Mouse (Mus musculus) forebrain, embryonic 16.5 days (tissue): ENCODE data around the gene Ip6k1. TPM values are rescaled to one million over a fixed set of nuclear protein-coding genes. Genes with fewer than 3 reads are reported as not detected.

Experiments
- ATAC-seq: fragments of 200-750 bp; cut with Nextera tagmentation; 2 replicates; pipeline ENCODE4 v1.8.0; 2017; ENCODE audit warnings: mild to moderate bottlenecking, moderate library complexity
- H3K27ac ChIP-seq: fragments of 300-500 bp; sonication (generic); 2 replicates; pipeline ENCODE4 v1.5.1; 2014; ENCODE audit warnings: low read length, control low read depth
- H3K27me3 ChIP-seq: fragments of 300-500 bp; sonication (generic); replicated peaks from 2 replicates; pipeline ENCODE4 v1.6.1; 2014; ENCODE audit warnings: low read length; ENCODE audit not compliant: control insufficient read depth, insufficient read depth
- H3K36me3 ChIP-seq: fragments of 300-500 bp; sonication (generic); 2 replicates; pipeline ENCODE4 v1.6.1; 2014; ENCODE audit not compliant: control insufficient read depth, insufficient read depth
- H3K4me1 ChIP-seq: fragments of 300-500 bp; sonication (generic); replicated peaks from 2 replicates; pipeline ENCODE4 v1.6.1; 2014; ENCODE audit warnings: low read length; ENCODE audit not compliant: control insufficient read depth, insufficient read depth
- H3K4me2 ChIP-seq: fragments of 300-500 bp; sonication (generic); 2 replicates; pipeline ENCODE4 v1.6.1; 2014; ENCODE audit warnings: mild to moderate bottlenecking, low read length, control low read depth
- H3K4me3 ChIP-seq: fragments of 300-500 bp; sonication (generic); replicated peaks from 2 replicates; pipeline ENCODE4 v1.5.1; 2014; ENCODE audit warnings: mild to moderate bottlenecking, low read length, control low read depth
- H3K9ac ChIP-seq: fragments of 300-500 bp; sonication (generic); replicated peaks from 2 replicates; pipeline ENCODE4 v1.6.1; 2014; ENCODE audit warnings: low read depth, low read length, control low read depth
- H3K9me3 ChIP-seq: fragments of 300-500 bp; sonication (generic); 2 replicates; pipeline ENCODE4 v1.6.1; 2016; ENCODE audit warnings: low read length; ENCODE audit not compliant: control insufficient read depth
- WGBS: fragments of 180-500 bp; shearing (Covaris S2); extraction: QIAGEN DNeasy Blood & Tissue Kit; methylation state at CpG from one replicate; pipeline ENCODE4 v1.1.7; 2014; 5-methylcytosine and 5-hydroxymethylcytosine counted together
- polyA plus RNA-seq: library from polyadenylated mRNA; unstranded; fragments of >200 nt; fragmentation: Nextera tagmentation; extraction: Ambion mirVana; gene quantifications from 2 replicates; pipeline ENCODE4 v1.2.1, GENCODE M21; 2015

Ip6k1 gene
- polyA plus RNA-seq, 1 experiment from 2014 or later: 116 TPM

DNA sequence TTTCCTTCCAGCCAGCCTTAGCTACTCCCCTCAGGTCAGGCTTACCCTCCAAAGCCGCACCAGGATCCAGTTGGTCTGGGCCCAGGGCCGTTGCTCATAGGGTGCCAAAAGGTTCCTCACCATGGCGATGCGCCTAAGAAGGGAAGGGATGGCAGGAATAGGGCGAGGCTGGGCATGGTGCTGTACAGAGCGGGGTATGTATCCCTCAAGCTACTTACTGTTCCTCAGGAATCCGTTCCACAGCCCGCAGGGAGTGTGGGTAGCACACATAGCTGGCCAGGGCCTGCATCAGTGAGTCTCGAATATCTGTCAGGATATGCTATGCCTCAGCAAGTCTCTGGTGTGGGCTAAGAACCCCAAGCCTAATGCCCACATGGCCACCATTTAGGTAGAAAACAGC is 56.0 kb downstream of the Ip6k1 start:
- no peaks in the 10 kb centered on the region for H3K4me1 ChIP-seq
- H3K27me3 ChIP-seq: no peaks in the 10 kb centered on the region
- no peak overlapping the region for H3K4me2 ChIP-seq
- no peaks in the 10 kb centered on the region for H3K9me3 ChIP-seq
- WGBS: 93% methylated on average over 9 of the region's 9 CpGs
- H3K36me3 ChIP-seq: peaks cover 14% of the 10 kb centered on the region
- no peak overlapping the region for H3K4me3 ChIP-seq
- no peak overlapping the region for H3K27ac ChIP-seq
- no peak overlapping the region for H3K9ac ChIP-seq
- no peak for ATAC-seq

DNA sequence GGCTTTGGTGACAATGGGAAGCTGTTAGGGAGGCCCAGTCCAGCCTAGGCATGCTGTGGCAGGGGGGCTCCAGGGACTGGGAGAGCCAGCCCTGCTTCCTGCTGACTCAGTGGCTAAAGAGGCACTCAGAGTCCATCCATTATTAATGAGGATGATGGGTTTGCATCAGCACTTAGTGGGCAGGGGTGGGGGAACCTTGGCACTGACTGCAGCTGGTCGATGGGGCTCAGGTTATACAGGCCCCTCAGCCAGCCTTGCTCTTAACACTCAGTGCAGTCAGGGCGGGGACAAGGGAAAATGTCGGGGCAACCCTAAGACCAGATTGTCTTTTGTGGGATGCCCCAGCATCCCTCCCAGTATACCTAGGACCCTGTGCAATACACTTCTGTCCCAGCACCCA is 59.8 kb downstream of the Ip6k1 start:
- ATAC-seq: no peak
- H3K36me3 ChIP-seq: peaks cover 7% of the 10 kb centered on the region
- H3K4me3 ChIP-seq: no peak overlapping the region
- no peak overlapping the region for H3K4me2 ChIP-seq
- WGBS: 91% methylated on average over 3 of the region's 3 CpGs
- no peak overlapping the region for H3K9ac ChIP-seq
- H3K27ac ChIP-seq: no peak overlapping the region
- H3K9me3 ChIP-seq: no peaks in the 10 kb centered on the region
- no peaks in the 10 kb centered on the region for H3K27me3 ChIP-seq
- no peaks in the 10 kb centered on the region for H3K4me1 ChIP-seq

DNA sequence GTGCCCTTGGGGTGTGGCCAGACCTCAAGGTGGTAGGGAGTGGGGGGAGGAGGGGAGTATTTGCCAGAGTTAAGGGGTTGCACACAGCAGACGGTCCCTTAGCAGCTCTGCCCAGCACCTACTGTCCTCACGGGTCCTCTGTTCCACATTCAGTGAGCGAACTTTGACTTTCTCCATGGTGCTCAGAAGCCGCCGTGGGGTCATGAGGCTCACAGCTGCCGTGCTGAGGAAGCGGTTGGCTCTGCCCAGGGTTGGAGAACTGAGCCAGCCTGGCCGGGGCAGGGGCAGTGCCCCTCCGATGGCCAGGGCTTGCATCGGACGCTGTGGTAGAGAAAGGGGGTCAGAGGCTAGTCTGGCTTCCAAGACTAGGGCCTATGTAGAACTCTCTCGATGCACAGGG is 61.1 kb downstream of the Ip6k1 start:
- H3K27me3 ChIP-seq: no peaks in the 10 kb centered on the region
- H3K4me2 ChIP-seq: no peak overlapping the region
- H3K27ac ChIP-seq: no peak overlapping the region
- peaks cover 5% of the 10 kb centered on the region; the same call in 1 of the 2 replicates for H3K36me3 ChIP-seq
- WGBS: 90% methylated on average over 12 of the region's 12 CpGs
- H3K4me3 ChIP-seq: no peak overlapping the region
- H3K4me1 ChIP-seq: no peaks in the 10 kb centered on the region
- H3K9me3 ChIP-seq: no peaks in the 10 kb centered on the region
- H3K9ac ChIP-seq: no peak overlapping the region
- ATAC-seq: no peak

DNA sequence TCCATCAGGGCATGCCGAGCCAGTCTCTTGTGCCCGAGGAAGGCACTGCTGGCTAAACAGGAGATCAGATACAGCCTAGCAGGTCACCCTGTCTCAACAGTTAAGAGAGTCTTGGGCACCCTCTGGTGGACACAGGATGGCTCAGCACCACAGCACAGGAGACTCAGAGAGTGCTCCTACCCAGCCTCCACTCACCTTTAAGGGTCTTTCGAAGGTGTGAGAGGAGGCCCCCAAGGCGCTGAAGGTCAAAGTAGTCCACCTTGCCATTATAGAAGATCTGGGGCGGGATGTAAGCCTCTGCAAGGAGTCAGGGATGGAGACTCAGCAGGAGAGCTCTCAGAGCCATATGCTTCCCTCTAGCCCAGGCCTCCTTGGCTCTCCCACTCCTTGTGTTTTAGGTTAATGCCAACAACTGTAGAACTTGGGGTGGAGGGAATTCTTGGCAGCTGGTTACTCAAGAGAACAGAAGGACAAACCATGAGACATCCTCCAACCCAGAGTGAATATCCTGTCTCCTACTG is 63.2 kb downstream of the Ip6k1 start:
- H3K9ac ChIP-seq: no peak overlapping the region
- 50% methylated on average over 5 of the region's 5 CpGs for WGBS
- no peak overlapping the region for H3K4me2 ChIP-seq
- no peak overlapping the region for H3K4me3 ChIP-seq
- H3K4me1 ChIP-seq: no peaks in the 10 kb centered on the region
- H3K27me3 ChIP-seq: no peaks in the 10 kb centered on the region
- ATAC-seq: peak; percentile 50; the same call in 1 of the 2 replicates
- no peak overlapping the region for H3K27ac ChIP-seq
- H3K9me3 ChIP-seq: no peaks in the 10 kb centered on the region
- no peaks in the 10 kb centered on the region for H3K36me3 ChIP-seq

DNA sequence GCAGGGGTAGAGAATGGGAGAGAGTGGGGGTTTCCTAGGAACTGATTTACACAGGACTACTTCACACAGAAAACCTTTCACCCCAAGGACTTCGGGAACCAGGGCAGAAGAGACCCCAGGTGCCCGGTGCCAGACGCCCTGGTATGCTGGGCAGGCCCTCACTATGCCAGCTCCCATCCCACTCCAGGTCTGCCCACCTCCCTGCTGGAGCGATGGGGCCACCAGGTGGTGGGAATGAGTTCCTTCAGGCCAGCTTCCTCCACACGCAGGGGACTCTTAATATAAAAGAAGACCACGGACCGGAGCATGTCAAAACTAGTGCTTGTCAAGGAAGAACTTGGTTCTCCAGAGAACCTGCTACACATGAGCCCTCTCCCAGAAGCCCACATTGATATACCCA is 64.9 kb downstream of the Ip6k1 start:
- Histone ChIP-seq H3K9me3 (no peaks in the 10 kb centered on the region), H3K4me2 (no peak overlapping the region), H3K4me3 (no peak overlapping the region), H3K4me1 (no peaks in the 10 kb centered on the region), H3K9ac (no peak overlapping the region), H3K27me3 (no peaks in the 10 kb centered on the region), H3K27ac (no peak overlapping the region), H3K36me3 (no peaks in the 10 kb centered on the region)
- 77% methylated on average over 7 of the region's 7 CpGs for WGBS
- ATAC-seq: no peak

DNA sequence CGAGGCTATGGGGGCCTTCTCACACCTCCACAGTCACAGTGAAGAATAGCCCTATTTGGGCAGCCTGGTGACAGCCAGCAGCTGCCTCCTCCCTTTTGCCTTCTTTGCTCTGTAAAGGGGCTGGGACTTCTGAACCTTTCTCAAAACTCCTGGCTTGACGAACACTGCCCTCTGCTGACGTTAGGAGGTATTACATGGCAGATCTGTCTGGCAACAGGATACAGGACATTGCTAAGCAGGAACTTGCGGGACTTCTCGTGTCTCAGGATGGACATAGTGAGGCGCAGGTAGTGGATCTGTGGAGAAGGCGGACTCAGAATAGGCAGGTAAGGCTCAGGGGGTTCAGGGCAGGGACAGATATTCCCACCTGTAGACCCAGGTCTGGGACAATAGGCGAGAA is 65.6 kb downstream of the Ip6k1 start:
- peak; percentile 44; the same call in 1 of the 2 replicates for ATAC-seq
- Histone ChIP-seq H3K36me3 (no peaks in the 10 kb centered on the region), H3K4me3 (no peak overlapping the region), H3K27ac (no peak overlapping the region), H3K27me3 (no peaks in the 10 kb centered on the region), H3K9me3 (no peaks in the 10 kb centered on the region), H3K4me1 (no peaks in the 10 kb centered on the region), H3K4me2 (no peak overlapping the region), H3K9ac (no peak overlapping the region)
- WGBS: 17% methylated on average over 8 of the region's 8 CpGs

DNA sequence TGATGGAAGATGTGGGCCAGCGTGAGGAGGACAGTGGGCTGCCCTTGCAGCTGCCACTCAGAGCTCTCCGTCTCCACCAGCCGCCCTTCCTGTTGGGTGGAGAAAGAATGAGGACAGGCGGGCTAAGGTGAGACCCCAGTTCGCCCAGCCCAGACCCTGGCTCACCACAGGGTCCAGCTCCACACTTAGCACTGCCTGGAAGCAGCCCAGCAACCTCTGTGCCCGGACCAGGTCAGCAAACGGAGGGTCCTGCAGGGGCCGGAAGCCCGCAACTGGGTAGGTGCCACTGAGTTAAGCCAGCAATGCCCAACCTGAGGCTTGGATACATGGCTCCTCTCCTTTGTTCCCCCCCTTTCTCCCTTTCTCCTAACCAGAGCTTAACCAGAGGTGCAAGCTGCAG is 66.7 kb downstream of the Ip6k1 start:
- no peak for ATAC-seq
- Histone ChIP-seq H3K9ac (no peak overlapping the region), H3K27me3 (no peaks in the 10 kb centered on the region), H3K4me1 (no peaks in the 10 kb centered on the region), H3K9me3 (no peaks in the 10 kb centered on the region), H3K27ac (no peak overlapping the region), H3K36me3 (no peaks in the 10 kb centered on the region), H3K4me3 (no peak overlapping the region), H3K4me2 (no peak overlapping the region)
- WGBS: 95% methylated on average over 9 of the region's 9 CpGs

DNA sequence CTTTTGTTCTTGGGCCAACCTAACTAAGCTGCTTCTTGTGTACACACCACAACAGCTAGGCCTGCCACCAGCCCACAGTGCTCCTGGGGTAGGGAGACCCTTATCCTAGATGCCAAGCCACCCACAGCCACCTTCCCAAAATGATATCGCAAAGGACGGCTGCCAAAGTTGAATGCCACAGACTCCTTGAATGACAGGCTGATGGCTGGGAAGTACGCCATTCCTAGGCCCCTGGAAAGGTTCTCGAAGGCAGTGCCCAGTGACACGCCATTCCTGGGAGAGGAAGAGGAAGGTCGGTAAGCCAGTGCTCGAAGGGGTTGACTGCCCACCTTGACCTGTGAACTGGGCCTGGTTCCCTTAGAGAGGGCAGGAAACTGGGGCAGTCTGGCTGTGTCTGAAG is 67.2 kb downstream of the Ip6k1 start:
- no peak overlapping the region for H3K4me3 ChIP-seq
- H3K9me3 ChIP-seq: no peaks in the 10 kb centered on the region
- H3K9ac ChIP-seq: no peak overlapping the region
- no peak overlapping the region for H3K27ac ChIP-seq
- no peak for ATAC-seq
- WGBS: 93% methylated on average over 7 of the region's 7 CpGs
- no peaks in the 10 kb centered on the region for H3K4me1 ChIP-seq
- H3K4me2 ChIP-seq: no peak overlapping the region
- H3K27me3 ChIP-seq: no peaks in the 10 kb centered on the region
- no peaks in the 10 kb centered on the region for H3K36me3 ChIP-seq

DNA sequence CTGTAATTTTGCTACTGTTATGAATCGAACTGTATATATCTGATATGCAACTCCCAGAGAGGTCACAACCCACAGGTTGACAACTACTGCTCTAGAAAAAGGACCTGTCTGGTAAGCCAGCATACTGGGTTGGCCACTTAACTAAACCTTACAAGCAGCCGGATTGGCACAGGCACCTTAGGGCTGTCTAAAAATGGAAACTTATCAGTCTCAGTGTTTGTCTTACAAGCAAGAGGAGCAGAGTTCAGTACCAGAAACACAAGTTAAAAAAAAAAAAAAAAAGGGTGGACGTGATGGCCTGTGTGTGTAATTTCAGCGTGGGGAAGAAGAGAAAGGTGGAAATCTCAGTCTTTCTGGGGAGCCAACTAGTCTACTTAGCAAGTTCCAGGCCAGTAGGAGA is 69.5 kb downstream of the Ip6k1 start:
- WGBS: 90% methylated on average over 4 of the region's 4 CpGs
- no peaks in the 10 kb centered on the region for H3K36me3 ChIP-seq
- H3K4me2 ChIP-seq: no peak overlapping the region
- no peaks in the 10 kb centered on the region for H3K9me3 ChIP-seq
- no peak overlapping the region for H3K9ac ChIP-seq
- no peaks in the 10 kb centered on the region for H3K27me3 ChIP-seq
- H3K4me3 ChIP-seq: no peak overlapping the region
- no peak overlapping the region for H3K27ac ChIP-seq
- ATAC-seq: no peak
- no peaks in the 10 kb centered on the region for H3K4me1 ChIP-seq

DNA sequence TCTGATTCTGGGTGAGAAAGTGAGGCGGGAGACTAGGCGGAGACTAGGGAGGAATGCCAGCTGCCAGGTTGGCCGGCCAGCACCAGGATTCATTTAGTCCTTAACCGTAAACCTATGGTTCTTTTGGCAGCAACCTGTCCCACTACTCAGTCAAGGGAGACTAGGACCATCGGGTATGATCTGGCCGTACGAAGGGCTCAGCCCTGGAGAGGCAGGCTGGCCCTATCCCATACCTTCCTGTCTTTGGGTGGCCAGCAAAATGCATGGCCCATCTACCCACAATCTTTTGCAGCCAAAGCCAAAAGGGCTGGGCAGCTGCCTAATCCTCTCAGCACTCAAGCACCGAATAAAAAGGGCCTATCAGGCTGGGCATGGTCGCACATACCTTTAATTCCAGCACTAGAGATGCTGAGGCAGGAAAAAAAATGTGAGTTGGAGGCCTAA is 70.2 kb downstream of the Ip6k1 start:
- Histone ChIP-seq H3K9me3 (no peaks in the 10 kb centered on the region), H3K4me2 (no peak overlapping the region), H3K27ac (no peak overlapping the region), H3K4me1 (no peaks in the 10 kb centered on the region), H3K36me3 (no peaks in the 10 kb centered on the region), H3K27me3 (no peaks in the 10 kb centered on the region), H3K9ac (no peak overlapping the region), H3K4me3 (no peak overlapping the region)
- no peak for ATAC-seq
- WGBS: 55% methylated on average over 9 of the region's 9 CpGs
